29 mouse cellular contexts compared by ENCODE assay signal in the genomic region with DNA sequence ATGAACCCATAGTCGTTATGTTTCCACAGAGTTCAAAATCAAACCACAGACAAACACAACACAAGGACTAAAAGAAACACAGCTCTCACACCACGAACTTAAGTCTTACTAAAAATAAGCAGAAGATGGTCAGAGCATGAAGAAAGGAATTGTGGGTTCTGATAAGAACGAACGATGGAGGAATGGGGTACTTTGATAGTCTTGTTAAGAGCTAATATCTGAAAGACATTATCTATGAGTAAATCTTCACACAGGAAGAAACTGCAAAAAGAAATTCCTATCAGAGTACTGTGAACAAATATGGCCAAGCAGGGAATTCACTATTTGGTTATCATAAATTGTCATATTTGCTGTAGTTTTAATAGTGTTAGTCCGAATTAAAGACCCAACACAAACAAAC. TPM values are rescaled to one million over a fixed set of nuclear protein-coding genes. Genes with fewer than 3 reads are reported as not detected.
A peak's percentile ranks its signal among the peaks of the same experiment; 100 is the strongest.
DNase-seq lines count a peak whose midpoint lies in the region; ATAC-seq and TF ChIP-seq lines count a peak whose summit lies in the region.
"Had no signal": no experiment of that assay in that cellular context is flagged by ENCODE, and none has a peak within 500 bp of the region (broad histone marks: within the 10 kb centered on the region; RNA-seq: fewer than 3 reads in every experiment).

No protein-coding gene starts in this region.

- TF ChIP-seq POLR2A in thymus, adult 2 months (IDR thresholded peaks at IDR 0.05; ENCODE audit: control insufficient read depth, extremely low read depth, insufficient read depth, low read length, poor library complexity): no peak

- WGBS in liver, embryonic 16.5 days (ENCODE audit: insufficient replicate concordance): 31% methylated on average over 5 of the region's 5 CpGs
- WGBS in thymus, adult 2 months: 36% methylated on average over 5 of the region's 5 CpGs

- no peak for DNase-seq in liver
- peak; percentile 37 for DNase-seq in 416B (ENCODE audit: low read depth)
- no peak for DNase-seq in G1E (ENCODE audit: low spot score)
- DNase-seq in induced T-regulatory cell, adult 2 months (ENCODE audit: low read depth): peak; percentile 9
- no peak for DNase-seq in adrenal gland, postnatal 25 days
- no peak for DNase-seq in heart, adult 18-20 months
- DNase-seq in thymus, adult 2 months: no peak
- DNase-seq: adrenal gland, adult 8-10 months; adrenal gland, postnatal 14 days; B cell, adult 2 months; cerebellum, adult 11 months; cerebellum, adult 18-20 months; cerebellum, adult 8-10 months; cerebellum, adult 9-11 months; cerebellum, postnatal 14 days; cerebellum, postnatal 36 days; embryo, embryonic 11 days had no signal

- no peaks in the 10 kb centered on the region for H3K9me3 ChIP-seq in liver, embryonic 16.5 days (replicated peaks; ENCODE audit: control insufficient read depth, low read length)
- no peaks in the 10 kb centered on the region for H3K9me3 ChIP-seq in G1E (replicated peaks)
- H3K9me3 ChIP-seq: embryonic facial prominence, embryonic 13.5 days; embryonic facial prominence, embryonic 15.5 days; forebrain, embryonic 10.5 days; forebrain, embryonic 12.5 days had no signal

- H3K4me2 ChIP-seq in liver, embryonic 16.5 days (ENCODE audit: low read depth, low read length): no peak overlapping the region
- H3K4me2 ChIP-seq: embryonic facial prominence, embryonic 13.5 days; embryonic facial prominence, embryonic 15.5 days; forebrain, embryonic 12.5 days had no signal

- H3K4me1 ChIP-seq in liver, embryonic 16.5 days (ENCODE audit: control insufficient read depth, low read depth, low read length): peaks cover 19% of the 10 kb centered on the region
- H3K4me1 ChIP-seq in G1E (ENCODE audit: insufficient read depth, low read depth, low read length): peaks cover 34% of the 10 kb centered on the region
- no peaks in the 10 kb centered on the region for H3K4me1 ChIP-seq in thymus, adult 2 months (replicated peaks; ENCODE audit: control insufficient read depth, insufficient read depth, low read length)

- no peak overlapping the region for H3K27ac ChIP-seq in liver, embryonic 16.5 days (ENCODE audit: low read length)
- no peak overlapping the region for H3K27ac ChIP-seq in thymus, adult 2 months (ENCODE audit: control insufficient read depth, insufficient read depth, low read length)
- H3K27ac ChIP-seq: embryonic facial prominence, embryonic 13.5 days; embryonic facial prominence, embryonic 15.5 days; forebrain, embryonic 10.5 days; forebrain, embryonic 12.5 days had no signal

- ATAC-seq in liver, embryonic 16.5 days (ENCODE audit: low read depth): 0 out of 2 replicates have a peak, but pooled peaks have one; percentile 11
- ATAC-seq in G1E (ENCODE audit: extremely low read depth, insufficient number of reproducible peaks, low FRiP score, poor library complexity, severe bottlenecking): 0 out of 2 replicates have a peak, but pooled peaks have one; percentile 6
- ATAC-seq: activated CD4-positive, CD25-positive, alpha-beta regulatory T cell, adult 4 months; CD4-positive, CD25-positive, alpha-beta regulatory T cell, adult 4 months; forebrain, embryonic 14.5 days; forebrain, embryonic 16.5 days; Patski had no signal

- no peaks in the 10 kb centered on the region for H3K36me3 ChIP-seq in liver, embryonic 16.5 days (ENCODE audit: control insufficient read depth, insufficient read depth)
- H3K36me3 ChIP-seq in G1E (replicated peaks): peaks cover 17% of the 10 kb centered on the region
- no peaks in the 10 kb centered on the region for H3K36me3 ChIP-seq in thymus, adult 2 months (ENCODE audit: control insufficient read depth, insufficient read depth, low read length)
- H3K36me3 ChIP-seq: embryonic facial prominence, embryonic 13.5 days; embryonic facial prominence, embryonic 15.5 days; forebrain, embryonic 10.5 days; forebrain, embryonic 12.5 days had no signal

- TF ChIP-seq CTCF in G1E (IDR thresholded peaks at IDR 0.05; ENCODE audit: low read depth, low read length): no peak
- TF ChIP-seq CTCF in thymus, adult 2 months (IDR thresholded peaks at IDR 0.05; ENCODE audit: borderline replicate concordance, control insufficient read depth, extremely low read depth, insufficient read depth, low read length, poor library complexity): no peak

- no peaks in the 10 kb centered on the region for H3K27me3 ChIP-seq in liver, embryonic 16.5 days (ENCODE audit: control insufficient read depth, insufficient read depth, low read depth, low read length)
- H3K27me3 ChIP-seq in G1E (ENCODE audit: insufficient read depth, low read length): no peaks in the 10 kb centered on the region
- no peaks in the 10 kb centered on the region for H3K27me3 ChIP-seq in thymus, adult 2 months (ENCODE audit: control insufficient read depth, insufficient read depth, low read length)
- H3K27me3 ChIP-seq: CH12.LX; embryonic facial prominence, embryonic 13.5 days; embryonic facial prominence, embryonic 15.5 days; forebrain, embryonic 12.5 days; Patski had no signal

- H3K9ac ChIP-seq in liver, embryonic 16.5 days (ENCODE audit: low read depth, low read length): no peak overlapping the region
- H3K9ac ChIP-seq: embryonic facial prominence, embryonic 13.5 days; embryonic facial prominence, embryonic 15.5 days; forebrain, embryonic 12.5 days had no signal

- no peak overlapping the region for H3K4me3 ChIP-seq in liver, embryonic 16.5 days (ENCODE audit: low read depth, low read length)
- H3K4me3 ChIP-seq in G1E (ENCODE audit: low read depth, low read length): no peak overlapping the region; the same call in 1 of the 2 replicates
- no peak overlapping the region for H3K4me3 ChIP-seq in thymus, adult 2 months (ENCODE audit: control insufficient read depth, insufficient read depth, low read length)
- H3K4me3 ChIP-seq: embryonic facial prominence, embryonic 13.5 days; embryonic facial prominence, embryonic 15.5 days; erythroblast, embryonic 14.5 days; forebrain, embryonic 10.5 days; forebrain, embryonic 12.5 days had no signal

RNA-seq across cellular contexts. Expression of a gene that starts 36.1 kb away (rescaled TPM):
- 12.4 and 12.6 TPM in 2 replicates for polyA plus RNA-seq in liver, embryonic 16.5 days (2015; fragmentation: Nextera tagmentation; extraction: Ambion mirVana)
- total RNA-seq in G1E (2014; fragmentation: Nextera tagmentation) (91.3 and 102 TPM in 2 replicates), G1E (2017) (146 and 165 TPM in 2 replicates)
- polyA plus RNA-seq in G1E (2012): 12.0 and 13.5 TPM in 2 replicates
- total RNA-seq in adrenal gland, postnatal 25 days (2021): 78.9 and 124 TPM in 2 replicates
- 10 to 100 TPM; 60.8 to 66.0 TPM for total RNA-seq in heart, adult 18-20 months (2021)
- 46.1 and 47.2 TPM in 2 replicates for polyA plus RNA-seq in thymus, adult 2 months (2012; rRNA removed)

Comparison
In these comparisons a context has a peak if more than half of its experiments do, and no peak if none do; other contexts are left out.
1. DNase-seq: peak in 416B (single experiment) and induced T-regulatory cell, adult 2 months (single experiment); none in liver (single experiment), G1E (single experiment), adrenal gland, postnatal 25 days (single experiment), heart, adult 18-20 months (0 of 2) and thymus, adult 2 months (single experiment).